Mouse (Mus musculus): ENCODE results near the gene Fcgr3. TPM values are rescaled to one million over a fixed set of nuclear protein-coding genes. Genes with fewer than 3 reads are reported as not detected.

Fcgr3 gene
- total RNA-seq, 2 experiments from 2014 or later = 17.7 to 32.8 TPM

GRCm38 (mm10) chr1:171057253-171057652 lies 7.5 kb downstream of the Fcgr3 start:
- DNase-seq (ENCODE audit: low spot score in 2 of 2) = no peak

DNA sequence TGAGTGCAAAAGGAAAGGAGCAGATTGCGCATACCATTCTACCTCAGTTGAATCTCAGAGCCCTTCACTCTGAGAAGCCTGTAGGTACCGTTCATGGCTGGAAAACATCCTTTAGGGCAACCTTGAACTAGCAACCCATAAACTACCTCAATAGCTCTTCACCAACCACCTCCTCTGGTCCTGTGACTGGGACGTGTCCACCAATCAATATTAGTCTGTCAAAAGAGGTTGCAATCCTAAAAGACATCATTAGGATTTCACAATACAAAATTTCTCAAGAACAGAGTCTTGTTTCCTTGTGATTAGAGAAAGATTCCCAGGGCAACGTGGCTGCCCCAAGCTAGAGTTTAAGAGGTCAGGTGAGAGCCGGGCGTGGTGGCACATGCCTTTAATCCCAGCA lies 11.4 kb downstream of the Fcgr3 start:
- no peak for DNase-seq (ENCODE audit: low spot score in 2 of 2)

- no peak for DNase-seq (ENCODE audit: low spot score in 2 of 2)
Measured at GRCm38 (mm10) chr1:171050774-171051173, 14.0 kb downstream of the Fcgr3 start.

DNA sequence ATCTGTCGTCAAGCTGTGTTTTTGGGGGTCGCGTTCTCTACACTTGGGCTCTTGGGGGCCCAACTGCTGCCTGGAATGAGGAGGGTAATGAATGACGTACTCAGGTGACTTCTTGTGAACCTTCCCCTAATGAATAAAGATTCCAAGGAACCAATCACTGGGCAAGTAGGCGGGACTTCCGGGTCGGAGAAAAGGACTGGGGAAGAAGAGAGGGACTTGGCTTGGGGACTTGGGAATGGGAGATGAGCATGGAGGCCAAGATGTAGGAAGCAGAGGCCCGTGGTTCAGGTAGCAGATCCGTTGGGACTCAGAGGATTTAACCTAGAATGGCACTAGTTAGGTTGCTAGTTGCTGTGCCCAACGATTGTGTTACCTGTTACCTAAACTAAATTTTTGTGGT lies 15.5 kb downstream of the Fcgr3 start:
- no peak for DNase-seq (ENCODE audit: low spot score in 2 of 2)

- DNase-seq (ENCODE audit: low spot score in 2 of 2) = no peak
Measured at GRCm38 (mm10) chr1:171046501-171046900, 18.2 kb downstream of the Fcgr3 start.

GRCm38 (mm10) chr1:171045079-171045465 lies 19.7 kb downstream of the Fcgr3 start:
- no peak for DNase-seq (ENCODE audit: low spot score in 2 of 2)

- DNase-seq (ENCODE audit: low spot score in 2 of 2) = peak; percentile 83 to 84
Measured at GRCm38 (mm10) chr1:171044365-171045078, 20.2 kb downstream of the Fcgr3 start.

GRCm38 (mm10) chr1:171043594-171044153 lies 21.1 kb downstream of the Fcgr3 start:
- DNase-seq (ENCODE audit: low spot score in 2 of 2) = no peak

- DNase-seq (ENCODE audit: low spot score in 2 of 2) = no peak
Measured at GRCm38 (mm10) chr1:171039880-171040279, 24.9 kb downstream of the Fcgr3 start.

GRCm38 (mm10) chr1:171039135-171039534 lies 25.6 kb downstream of the Fcgr3 start:
- no peak for DNase-seq (ENCODE audit: low spot score in 2 of 2)

GRCm38 (mm10) chr1:171037861-171038721 lies 26.6 kb downstream of the Fcgr3 start:
- peak; percentile 83 to 86 for DNase-seq (ENCODE audit: low spot score in 2 of 2)

GRCm38 (mm10) chr1:171036550-171037324 lies 28.0 kb downstream of the Fcgr3 start:
- peak; percentile 79 to 89 for DNase-seq (ENCODE audit: low spot score in 2 of 2)

GRCm38 (mm10) chr1:171035611-171036010 lies 29.1 kb downstream of the Fcgr3 start:
- DNase-seq (ENCODE audit: low spot score in 2 of 2) = no peak

DNA sequence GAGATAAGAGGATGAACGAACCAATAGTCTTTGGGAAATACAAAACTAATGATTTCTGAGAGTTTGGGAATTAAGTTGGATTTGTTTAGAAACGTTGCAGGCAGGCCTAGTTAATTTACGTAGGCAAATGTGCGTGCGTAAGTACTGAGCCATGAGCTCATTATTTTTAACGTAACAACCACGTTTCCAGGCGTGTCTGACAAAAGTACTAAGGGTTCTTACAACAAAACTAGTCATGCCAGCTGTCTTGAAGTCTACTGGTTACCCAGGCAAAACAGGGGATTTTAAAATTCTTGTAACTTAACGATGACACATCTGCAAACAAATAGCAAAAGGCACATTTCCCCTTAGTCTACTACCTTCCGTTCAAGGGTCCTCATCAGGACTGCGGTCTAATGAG lies 30.5 kb downstream of the Fcgr3 start:
- no peak for DNase-seq (ENCODE audit: low spot score in 2 of 2)

DNA sequence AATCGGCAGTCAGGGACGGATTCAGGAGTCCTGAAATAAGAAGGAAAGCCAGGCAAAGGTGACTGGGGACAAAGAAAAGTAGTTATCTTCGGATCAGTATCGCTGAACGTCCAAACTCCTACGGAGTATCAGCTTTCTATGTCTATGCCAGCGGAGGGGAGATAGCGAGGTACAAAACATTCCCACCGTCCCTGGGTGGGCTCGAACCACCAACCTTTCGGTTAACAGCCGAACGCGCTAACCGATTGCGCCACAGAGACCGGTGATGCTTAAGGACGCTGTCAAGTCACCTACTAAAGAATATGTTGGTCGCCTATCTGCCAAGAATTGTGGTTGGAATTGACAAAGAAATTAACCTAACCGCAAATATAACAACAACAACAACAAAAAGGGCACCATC lies 31.0 kb downstream of the Fcgr3 start:
- peak; percentile 92 to 97 for DNase-seq (ENCODE audit: low spot score in 2 of 2)

DNA sequence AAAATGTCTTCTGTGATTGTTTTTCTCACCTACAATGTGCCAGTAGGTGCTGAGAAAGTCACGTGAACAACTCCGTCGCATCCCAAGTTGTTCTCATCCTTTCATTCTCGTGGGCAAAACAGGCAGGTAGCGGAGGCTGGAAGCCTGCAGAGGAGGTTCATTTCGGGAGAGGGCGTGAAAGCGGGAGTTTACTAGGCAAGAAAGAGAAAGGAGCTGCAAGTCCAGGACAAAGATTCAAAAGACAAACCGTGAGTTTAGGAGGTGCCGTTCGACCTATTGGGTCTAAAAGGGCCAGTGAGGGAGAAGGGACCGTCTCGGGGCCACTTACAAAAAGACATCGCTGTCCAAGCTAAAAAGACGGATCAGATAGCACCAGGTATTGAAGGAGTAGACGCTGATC lies 31.5 kb downstream of the Fcgr3 start:
- DNase-seq (ENCODE audit: low spot score in 2 of 2) = peak in 1 of 2 experiments; percentile 30

DNA sequence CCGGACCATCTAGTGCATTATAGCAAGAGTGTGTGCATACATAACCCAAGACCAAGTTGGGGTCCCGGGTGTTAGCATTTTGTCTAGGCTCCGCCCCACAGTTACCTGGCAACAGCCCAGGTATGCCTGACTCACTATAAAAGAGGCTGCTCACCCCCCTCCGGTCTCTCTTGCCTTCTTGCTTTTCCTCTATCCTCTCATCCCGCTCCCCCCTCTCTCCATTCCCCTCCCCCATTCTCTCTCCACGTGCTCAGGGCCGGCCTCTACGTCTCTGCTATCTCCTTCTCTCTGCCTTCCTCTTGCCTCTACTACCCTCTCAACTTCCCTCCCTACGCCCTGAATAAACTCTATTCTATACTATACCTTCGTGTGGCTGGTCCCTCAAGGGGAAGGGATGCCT lies 32.0 kb downstream of the Fcgr3 start:
- DNase-seq (ENCODE audit: low spot score in 2 of 2) = no peak

GRCm38 (mm10) chr1:171031752-171032151 lies 33.0 kb downstream of the Fcgr3 start:
- no peak for DNase-seq (ENCODE audit: low spot score in 2 of 2)

GRCm38 (mm10) chr1:171019311-171019950 lies 45.3 kb downstream of the Fcgr3 start:
- DNase-seq (ENCODE audit: low spot score in 2 of 2) = peak; percentile 25 to 28

- no peak for DNase-seq (ENCODE audit: low spot score in 2 of 2)
Measured at GRCm38 (mm10) chr1:171018737-171019136, 46.0 kb downstream of the Fcgr3 start, which contains the start of gene Fcgr4. Gene Fcgr4 (plus strand): TSS chr1:171018920.

All from adrenal gland, adult 18-20 months (tissue).